Mouse (Mus musculus): Measurements from ENCODE around the gene Rgs7bp. TPM values are rescaled to one million over a fixed set of nuclear protein-coding genes. Genes with fewer than 3 reads are reported as not detected.
"Not testable (repeated sequence)": the region's sequence is repeated elsewhere in the genome, so short reads cannot be mapped to it uniquely, and the experiment has no call there.

The Rgs7bp gene
- polyA plus RNA-seq, 1 experiment from 2014 or later: 3.8 TPM

- H3K9me3 ChIP-seq: no peaks in the 10 kb centered on the region
- H3K4me1 ChIP-seq: no peaks in the 10 kb centered on the region
- no peaks in the 10 kb centered on the region for H3K36me3 ChIP-seq
- H3K4me3 ChIP-seq: no peak overlapping the region
- 60% methylated on average over 3 of the region's 3 CpGs for WGBS
- no peak overlapping the region for H3K4me2 ChIP-seq (replicated peaks)
- no peak for ATAC-seq (ENCODE audit: insufficient number of reproducible peaks, insufficient read depth, low FRiP score, low TSS enrichment)
- no peaks in the 10 kb centered on the region for H3K27me3 ChIP-seq
- H3K27ac ChIP-seq: no peak overlapping the region
- H3K9ac ChIP-seq: no peak overlapping the region
These were observed 123.9 kb downstream of the Rgs7bp start for GRCm38 (mm10) chr13:104930814-104931213.

DNA sequence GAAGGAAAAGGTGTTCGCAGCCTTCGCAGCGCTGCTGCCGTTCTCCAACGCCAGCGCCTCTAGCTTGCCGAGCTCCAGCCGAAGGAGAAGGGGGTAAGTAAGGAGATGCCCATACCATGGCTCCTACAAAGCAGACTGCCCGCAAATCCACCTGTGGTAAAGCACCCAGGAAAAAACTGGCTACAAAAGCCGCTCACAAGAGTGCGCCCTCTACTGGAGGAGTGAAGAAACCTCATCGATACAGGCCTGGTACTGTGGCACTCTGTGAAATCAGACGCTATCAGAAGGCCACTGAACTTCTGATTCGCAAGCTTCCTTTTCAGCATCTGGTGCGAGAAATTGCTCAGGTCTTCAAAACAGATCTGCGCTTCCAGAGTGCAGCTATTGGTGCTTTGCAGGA lies 136.1 kb downstream of the Rgs7bp start:
- H3K27ac ChIP-seq: no peak overlapping the region
- no peak overlapping the region for H3K4me3 ChIP-seq
- no peak for ATAC-seq (ENCODE audit: insufficient number of reproducible peaks, insufficient read depth, low FRiP score, low TSS enrichment)
- H3K9ac ChIP-seq: no peak overlapping the region
- no peaks in the 10 kb centered on the region for H3K36me3 ChIP-seq
- H3K4me1 ChIP-seq: no peaks in the 10 kb centered on the region
- H3K27me3 ChIP-seq: no peaks in the 10 kb centered on the region
- no peaks in the 10 kb centered on the region for H3K9me3 ChIP-seq
- 79% methylated on average over 16 of the region's 16 CpGs for WGBS
- no peak overlapping the region for H3K4me2 ChIP-seq (replicated peaks)

DNA sequence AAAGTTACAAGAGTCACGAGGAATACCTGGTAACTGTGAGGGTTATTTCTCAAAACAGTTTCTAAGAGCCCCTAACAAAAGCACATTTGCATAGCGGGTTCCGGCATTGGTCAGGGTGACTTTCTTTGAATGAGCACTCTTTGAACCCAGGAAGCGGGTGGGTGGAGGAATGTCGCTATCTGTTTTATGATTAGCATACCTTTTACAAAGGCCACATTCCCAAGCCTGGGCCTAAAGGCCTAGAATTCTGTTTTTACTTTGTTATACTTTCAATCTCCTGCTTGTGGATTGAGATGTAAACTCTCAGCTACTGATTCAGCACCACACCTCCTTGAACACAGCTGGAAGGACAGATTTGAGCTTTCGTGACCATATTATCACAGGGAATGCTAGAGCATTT lies 138.0 kb downstream of the Rgs7bp start:
- not testable (repeated sequence) for H3K4me3 ChIP-seq; H3K27me3 ChIP-seq; ATAC-seq (ENCODE audit: insufficient number of reproducible peaks, insufficient read depth, low FRiP score, low TSS enrichment); H3K4me2 ChIP-seq (replicated peaks); H3K9me3 ChIP-seq; H3K27ac ChIP-seq; H3K36me3 ChIP-seq; H3K4me1 ChIP-seq; H3K9ac ChIP-seq
- WGBS: 83% methylated on average over 6 of the region's 6 CpGs

DNA sequence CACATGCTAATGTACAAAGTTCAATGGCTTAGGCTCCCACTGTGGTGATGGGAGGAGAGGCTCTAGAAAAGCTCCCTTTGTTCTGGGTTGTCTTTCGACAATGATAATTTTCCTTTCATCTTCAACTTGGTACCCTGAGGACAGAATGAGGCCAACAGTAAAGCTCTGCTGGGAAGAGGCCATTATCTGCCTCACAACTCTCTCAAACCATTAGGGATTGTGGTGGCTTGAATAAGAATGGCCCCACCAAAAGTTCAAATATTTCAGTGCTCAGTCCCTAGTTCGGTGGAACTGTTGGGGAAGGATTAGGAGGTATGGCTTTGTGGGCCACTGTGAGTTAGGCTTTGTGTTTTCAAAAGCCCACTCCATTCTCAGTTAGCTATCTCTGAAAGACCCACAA lies 138.6 kb downstream of the Rgs7bp start:
- H3K27me3 ChIP-seq: no peaks in the 10 kb centered on the region
- no peak overlapping the region for H3K27ac ChIP-seq
- H3K4me2 ChIP-seq (replicated peaks): no peak overlapping the region
- no peaks in the 10 kb centered on the region for H3K4me1 ChIP-seq
- no peak for ATAC-seq (ENCODE audit: insufficient number of reproducible peaks, insufficient read depth, low FRiP score, low TSS enrichment)
- H3K4me3 ChIP-seq: no peak overlapping the region
- H3K36me3 ChIP-seq: no peaks in the 10 kb centered on the region
- H3K9ac ChIP-seq: no peak overlapping the region
- H3K9me3 ChIP-seq: no peaks in the 10 kb centered on the region
- WGBS: 85% methylated on average over 2 of the region's 2 CpGs

DNA sequence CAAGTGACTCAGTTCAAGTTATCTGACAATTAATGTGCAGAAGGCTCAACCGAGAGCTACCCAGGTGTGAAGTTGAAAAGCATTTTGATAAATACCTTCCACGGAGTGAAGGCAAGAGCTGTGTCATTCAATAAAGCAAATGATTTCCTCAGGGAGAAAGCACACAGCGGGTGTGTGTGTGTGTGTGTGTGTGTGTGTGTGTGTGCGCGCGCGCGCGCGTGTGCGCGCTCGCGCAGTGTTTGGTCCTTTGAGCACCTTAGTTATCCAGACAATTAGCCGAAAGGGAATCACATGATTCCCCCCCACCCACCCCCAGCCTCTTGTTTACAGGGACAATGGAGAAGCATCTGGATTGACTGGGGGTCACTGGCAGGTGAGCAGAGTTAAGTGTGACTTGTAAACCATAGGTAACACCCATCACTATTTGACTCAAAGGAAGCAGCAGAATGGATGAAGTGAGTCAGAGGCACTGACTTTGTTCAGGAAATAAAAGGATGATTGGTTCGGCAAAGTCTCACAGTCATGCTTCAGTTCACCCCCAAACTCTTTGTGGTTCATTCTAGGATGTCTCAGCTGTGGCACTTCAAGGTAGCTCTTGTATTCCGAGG lies 140.3 kb downstream of the Rgs7bp start:
- no peak for ATAC-seq (ENCODE audit: insufficient number of reproducible peaks, insufficient read depth, low FRiP score, low TSS enrichment)
- H3K9me3 ChIP-seq: no peaks in the 10 kb centered on the region
- H3K4me1 ChIP-seq: no peaks in the 10 kb centered on the region
- H3K9ac ChIP-seq: no peak overlapping the region
- H3K27ac ChIP-seq: no peak overlapping the region
- no peak overlapping the region for H3K4me3 ChIP-seq
- H3K36me3 ChIP-seq: no peaks in the 10 kb centered on the region
- WGBS: 87% methylated on average over 17 of the region's 17 CpGs
- H3K4me2 ChIP-seq (replicated peaks): no peak overlapping the region
- H3K27me3 ChIP-seq: no peaks in the 10 kb centered on the region

- H3K9ac ChIP-seq; H3K27ac ChIP-seq; H3K4me1 ChIP-seq; ATAC-seq (ENCODE audit: insufficient number of reproducible peaks, insufficient read depth, low FRiP score, low TSS enrichment); H3K4me2 ChIP-seq (replicated peaks); H3K4me3 ChIP-seq; H3K36me3 ChIP-seq; H3K9me3 ChIP-seq; H3K27me3 ChIP-seq: not testable (repeated sequence)
- 76% methylated on average over 5 of the region's 5 CpGs for WGBS
These were observed 143.1 kb downstream of the Rgs7bp start for GRCm38 (mm10) chr13:104911626-104912025.

GRCm38 (mm10) chr13:104911006-104911405 lies 143.7 kb downstream of the Rgs7bp start:
- not testable (repeated sequence) for H3K9ac ChIP-seq; H3K4me3 ChIP-seq; H3K4me2 ChIP-seq (replicated peaks); H3K36me3 ChIP-seq; H3K27me3 ChIP-seq; H3K9me3 ChIP-seq; H3K27ac ChIP-seq; ATAC-seq (ENCODE audit: insufficient number of reproducible peaks, insufficient read depth, low FRiP score, low TSS enrichment); H3K4me1 ChIP-seq
- WGBS: 92% methylated on average over 1 of the region's 1 CpGs

DNA sequence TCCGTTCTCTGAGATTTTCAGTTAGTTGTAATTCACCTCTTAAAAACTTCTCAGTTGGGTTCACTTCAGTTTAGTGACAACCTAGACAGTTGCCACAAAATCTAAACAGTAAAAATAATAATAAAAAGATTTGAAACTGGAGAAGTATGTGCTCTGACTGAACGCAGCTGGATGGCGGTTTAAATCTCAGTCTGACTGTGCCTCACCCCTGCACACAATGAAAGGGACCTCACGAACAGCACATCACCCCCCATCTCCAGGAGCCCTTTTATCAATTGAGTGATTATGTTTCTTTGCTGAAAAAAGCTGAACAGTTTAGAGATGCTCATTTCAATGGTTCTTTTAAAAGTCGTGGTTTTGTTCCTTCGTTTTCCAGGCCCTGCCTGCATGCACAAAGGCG lies 146.0 kb downstream of the Rgs7bp start:
- H3K9ac ChIP-seq: no peak overlapping the region
- H3K36me3 ChIP-seq: no peaks in the 10 kb centered on the region
- no peaks in the 10 kb centered on the region for H3K9me3 ChIP-seq
- ATAC-seq (ENCODE audit: insufficient number of reproducible peaks, insufficient read depth, low FRiP score, low TSS enrichment): no peak
- WGBS: 57% methylated on average over 7 of the region's 7 CpGs
- H3K4me1 ChIP-seq: no peaks in the 10 kb centered on the region
- H3K27ac ChIP-seq: no peak overlapping the region
- no peaks in the 10 kb centered on the region for H3K27me3 ChIP-seq
- H3K4me2 ChIP-seq (replicated peaks): no peak overlapping the region
- H3K4me3 ChIP-seq: no peak overlapping the region

Other genes starting within 250 kb of the Rgs7bp start
- gene Cwc27, start 237.8 kb downstream of the Rgs7bp start, polyA plus RNA-seq (2016; fragmentation: Nextera tagmentation; extraction: Ambion mirVana): 32.3 and 34.5 TPM in 2 replicates
- gene Shisal2b, start 191.0 kb downstream of the Rgs7bp start, polyA plus RNA-seq (2016; fragmentation: Nextera tagmentation; extraction: Ambion mirVana): 0.39 and 0.67 TPM in 2 replicates
- not detected in 2 replicates for gene 4933425L06Rik, start 27.2 kb upstream of the Rgs7bp start, polyA plus RNA-seq (2016; fragmentation: Nextera tagmentation; extraction: Ambion mirVana)
- gene Rnf180, start 239.9 kb upstream of the Rgs7bp start, polyA plus RNA-seq (2016; fragmentation: Nextera tagmentation; extraction: Ambion mirVana): 10.9 and 12.1 TPM in 2 replicates